Mouse (Mus musculus) hindbrain, embryonic 12.5 days (tissue): ENCODE results near the gene Dab1. TPM values are rescaled to one million over a fixed set of nuclear protein-coding genes. Genes with fewer than 3 reads are reported as not detected.

Experiments used
- ATAC-seq: fragments of 200-750 bp; cut with Nextera tagmentation; 2 replicates; pipeline ENCODE4 v1.8.0; 2017; ENCODE audit warnings: moderate TSS enrichment; ENCODE audit not compliant: low FRiP score
- H3K27ac ChIP-seq: fragments of 300-500 bp; sonication (generic); 2 replicates; pipeline ENCODE4 v1.5.1; 2016; ENCODE audit warnings: mild to moderate bottlenecking
- H3K27me3 ChIP-seq: fragments of 300-500 bp; sonication (generic); 2 replicates; pipeline ENCODE4 v1.6.1; 2016; ENCODE audit warnings: mild to moderate bottlenecking
- H3K36me3 ChIP-seq: fragments of 300-500 bp; sonication (generic); 2 replicates; pipeline ENCODE4 v1.6.1; 2016; ENCODE audit warnings: mild to moderate bottlenecking
- H3K4me1 ChIP-seq: fragments of 300-500 bp; sonication (generic); 2 replicates; pipeline ENCODE4 v1.6.1; 2016
- H3K4me2 ChIP-seq: fragments of 300-500 bp; sonication (generic); replicated peaks from 2 replicates; pipeline ENCODE4 v1.6.1; 2016; ENCODE audit warnings: mild to moderate bottlenecking
- H3K4me3 ChIP-seq: fragments of 300-500 bp; sonication (generic); 2 replicates; pipeline ENCODE4 v1.5.1; 2016; ENCODE audit warnings: mild to moderate bottlenecking
- H3K9ac ChIP-seq: fragments of 300-500 bp; sonication (generic); 2 replicates; pipeline ENCODE4 v1.6.1; 2016; ENCODE audit warnings: mild to moderate bottlenecking, moderate library complexity
- H3K9me3 ChIP-seq: fragments of 300-500 bp; sonication (generic); replicated peaks from 2 replicates; pipeline ENCODE4 v1.6.1; 2016; ENCODE audit warnings: mild to moderate bottlenecking
- WGBS: fragments of 180-500 bp; shearing (Covaris S2); methylation state at CpG from one replicate; pipeline ENCODE4 v1.1.7; 2016; 5-methylcytosine and 5-hydroxymethylcytosine counted together
- polyA plus RNA-seq: library from polyadenylated mRNA; unstranded; fragments of >200 nt; fragmentation: Nextera tagmentation; extraction: Ambion mirVana; gene quantifications from 2 replicates; pipeline ENCODE4 v1.2.1, GENCODE M21; 2016

The Dab1 gene
- polyA plus RNA-seq, result 72.7 and 77.0 TPM in 2 replicates

DNA sequence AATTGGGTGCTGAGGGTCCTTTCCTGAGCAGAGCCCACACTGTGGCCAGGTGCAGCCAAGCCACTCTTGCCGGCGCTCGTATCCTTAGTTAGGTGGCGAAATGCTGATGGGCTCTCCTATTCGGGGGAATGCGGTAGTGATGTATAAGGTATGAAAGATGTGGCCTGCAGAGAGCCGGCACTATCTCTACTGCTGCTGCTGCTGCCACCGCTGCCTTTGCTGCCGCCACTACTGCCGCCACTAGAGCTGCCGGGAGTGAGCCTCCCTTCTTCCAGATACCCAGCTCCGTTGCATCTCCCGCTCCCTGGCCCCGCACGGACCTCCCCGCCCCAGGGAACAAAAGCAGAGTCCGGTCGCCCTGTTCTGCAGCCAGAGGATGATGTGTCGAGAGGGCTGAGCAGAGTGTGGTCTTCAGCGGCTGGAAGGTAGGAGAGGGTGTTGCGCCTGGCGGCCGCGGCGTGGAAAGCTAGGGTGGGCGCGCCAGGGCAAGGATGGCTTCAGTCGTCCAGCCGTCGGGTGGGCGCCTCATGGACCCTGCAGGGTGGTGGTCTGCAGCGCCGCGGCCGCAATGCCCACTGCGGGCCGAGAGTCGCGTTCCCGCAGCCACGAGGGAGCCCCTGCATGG, at the start of gene Dab1:
Gene Dab1 (plus strand): TSS at position 39 of the 625 bp plus-strand sequence.
- ATAC-seq, result peak; percentile 61
- peak within 1 kb of the TSS; percentile 75 for H3K4me2 ChIP-seq
- H3K9me3 ChIP-seq, result no peaks in the 10 kb centered on the region
- peaks cover 50% of the 10 kb centered on the region for H3K27me3 ChIP-seq
- H3K36me3 ChIP-seq, result no peaks in the 10 kb centered on the region
- H3K4me1 ChIP-seq, result peaks cover 18% of the 10 kb centered on the region
- peak within 1 kb of the TSS; percentile 47 for H3K9ac ChIP-seq
- peak within 1 kb of the TSS; percentile 48 for H3K4me3 ChIP-seq
- WGBS, result 1% methylated on average over 39 of the region's 41 CpGs
- H3K27ac ChIP-seq, result peak within 1 kb of the TSS; percentile 49; the same call in 1 of the 2 replicates

DNA sequence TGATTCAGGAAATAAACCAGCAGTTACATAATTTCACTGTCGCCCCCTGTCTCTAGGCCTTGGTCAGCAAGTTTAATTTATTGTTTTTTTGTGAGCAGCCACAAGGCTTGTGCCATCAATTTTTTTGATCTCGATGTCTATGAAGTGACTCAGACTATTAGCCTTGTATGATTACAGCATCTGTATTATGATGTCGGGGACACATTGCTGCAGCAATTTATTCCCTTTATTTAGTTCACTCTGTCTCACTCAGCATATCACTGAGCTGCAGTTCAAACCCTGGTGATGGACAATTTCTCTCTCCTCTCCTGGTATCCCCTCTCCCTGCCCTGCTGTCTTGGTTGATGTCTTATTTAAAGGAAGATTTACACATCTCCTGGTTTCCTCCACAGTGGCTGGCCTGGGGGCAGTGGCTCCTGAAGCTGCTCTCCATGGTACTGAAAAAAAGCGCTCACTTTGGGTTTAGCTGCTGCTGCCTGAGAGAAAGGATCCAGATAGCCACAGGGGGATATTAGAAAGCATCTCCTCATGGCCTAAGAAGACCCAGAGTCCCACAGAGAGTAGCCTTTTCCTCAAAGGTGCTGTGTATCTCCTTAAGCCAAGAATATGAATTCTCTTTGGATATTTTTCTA, 47.3 kb upstream of the Dab1 start:
- no peak overlapping the region for H3K4me2 ChIP-seq
- no peak overlapping the region for H3K27ac ChIP-seq
- no peaks in the 10 kb centered on the region for H3K27me3 ChIP-seq
- 71% methylated on average over 4 of the region's 4 CpGs for WGBS
- H3K4me3 ChIP-seq, result no peak overlapping the region
- H3K4me1 ChIP-seq, result no peaks in the 10 kb centered on the region
- H3K9me3 ChIP-seq, result no peaks in the 10 kb centered on the region
- H3K9ac ChIP-seq, result no peak overlapping the region
- ATAC-seq, result no peak
- no peaks in the 10 kb centered on the region for H3K36me3 ChIP-seq

GRCm38 (mm10) chr4:103575556-103575955, 43.6 kb upstream of the Dab1 start:
- Histone ChIP-seq H3K27me3 (no peaks in the 10 kb centered on the region), H3K9me3 (no peaks in the 10 kb centered on the region), H3K4me2 (no peak overlapping the region), H3K4me1 (no peaks in the 10 kb centered on the region), H3K9ac (no peak overlapping the region), H3K36me3 (no peaks in the 10 kb centered on the region), H3K27ac (no peak overlapping the region), H3K4me3 (no peak overlapping the region)
- 89% methylated on average over 2 of the region's 2 CpGs for WGBS
- ATAC-seq, result no peak

- Histone ChIP-seq H3K9ac (no peak overlapping the region), H3K27me3 (no peaks in the 10 kb centered on the region), H3K27ac (no peak overlapping the region), H3K9me3 (no peaks in the 10 kb centered on the region), H3K4me1 (no peaks in the 10 kb centered on the region), H3K36me3 (no peaks in the 10 kb centered on the region), H3K4me3 (no peak overlapping the region), H3K4me2 (no peak overlapping the region)
- ATAC-seq, result no peak
- WGBS, result 77% methylated on average over 6 of the region's 6 CpGs
Measured at GRCm38 (mm10) chr4:103576305-103576704, 42.9 kb upstream of the Dab1 start.

GRCm38 (mm10) chr4:103577111-103577815, 41.9 kb upstream of the Dab1 start:
- H3K4me2 ChIP-seq, result no peak overlapping the region
- no peaks in the 10 kb centered on the region for H3K27me3 ChIP-seq
- no peaks in the 10 kb centered on the region for H3K36me3 ChIP-seq
- no peak overlapping the region for H3K4me3 ChIP-seq
- no peaks in the 10 kb centered on the region for H3K9me3 ChIP-seq
- no peak overlapping the region for H3K9ac ChIP-seq
- H3K27ac ChIP-seq, result no peak overlapping the region
- no peaks in the 10 kb centered on the region for H3K4me1 ChIP-seq
- ATAC-seq, result no peak
- 85% methylated on average over 4 of the region's 4 CpGs for WGBS

DNA sequence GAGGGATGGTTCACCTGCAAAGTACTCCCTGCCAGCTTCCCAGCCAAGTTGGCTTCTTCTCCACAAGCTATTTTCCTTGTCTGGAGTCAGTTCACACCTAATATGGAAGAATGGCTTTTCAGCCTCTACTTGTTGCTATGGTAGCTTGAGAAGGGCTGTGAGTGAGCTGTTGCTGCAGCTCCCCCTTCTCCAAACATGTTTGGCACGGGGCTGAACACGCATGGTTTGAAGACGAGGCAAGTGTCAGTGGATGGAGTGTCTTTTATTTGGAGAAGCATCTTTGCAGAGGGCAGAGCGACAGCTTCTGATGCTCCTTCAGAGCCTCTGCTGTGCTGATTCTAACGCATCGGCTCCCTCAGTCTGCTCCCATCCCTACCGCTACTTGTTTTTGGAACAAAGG, 41.3 kb upstream of the Dab1 start:
- Histone ChIP-seq H3K36me3 (no peaks in the 10 kb centered on the region), H3K4me1 (no peaks in the 10 kb centered on the region), H3K9me3 (no peaks in the 10 kb centered on the region), H3K27ac (no peak overlapping the region), H3K27me3 (no peaks in the 10 kb centered on the region), H3K4me3 (no peak overlapping the region), H3K4me2 (no peak overlapping the region), H3K9ac (no peak overlapping the region)
- 86% methylated on average over 7 of the region's 7 CpGs for WGBS
- ATAC-seq, result no peak

- Histone ChIP-seq H3K27ac (no peak overlapping the region), H3K9ac (no peak overlapping the region), H3K4me1 (no peaks in the 10 kb centered on the region), H3K9me3 (no peaks in the 10 kb centered on the region), H3K4me2 (no peak overlapping the region), H3K36me3 (no peaks in the 10 kb centered on the region), H3K27me3 (no peaks in the 10 kb centered on the region), H3K4me3 (no peak overlapping the region)
- no peak for ATAC-seq
- WGBS, result 87% methylated on average over 9 of the region's 9 CpGs
Measured at GRCm38 (mm10) chr4:103580021-103580420, 39.1 kb upstream of the Dab1 start.

- no peak for ATAC-seq
- Histone ChIP-seq H3K27me3 (peaks cover 23% of the 10 kb centered on the region), H3K4me1 (peaks cover 6% of the 10 kb centered on the region), H3K9ac (no peak overlapping the region), H3K36me3 (no peaks in the 10 kb centered on the region), H3K4me3 (no peak overlapping the region), H3K4me2 (no peak overlapping the region), H3K9me3 (no peaks in the 10 kb centered on the region), H3K27ac (no peak overlapping the region)
- 83% methylated on average over 3 of the region's 3 CpGs for WGBS
Measured at GRCm38 (mm10) chr4:103615011-103615410, 4.1 kb upstream of the Dab1 start.

GRCm38 (mm10) chr4:103619946-103620371, 800 bp downstream of the Dab1 start:
- WGBS, result 1% methylated on average over 28 of the region's 28 CpGs
- Histone ChIP-seq H3K27ac (peak overlapping the region; percentile 49; the same call in 1 of the 2 replicates), H3K36me3 (no peaks in the 10 kb centered on the region), H3K9me3 (no peaks in the 10 kb centered on the region), H3K27me3 (peaks cover 50% of the 10 kb centered on the region), H3K4me3 (peak overlapping the region; percentile 48), H3K9ac (peak overlapping the region; percentile 47), H3K4me1 (peaks cover 18% of the 10 kb centered on the region), H3K4me2 (peak overlapping the region; percentile 75)
- peak; percentile 56; the same call in 1 of the 2 replicates for ATAC-seq

- Histone ChIP-seq H3K4me1 (peaks cover 18% of the 10 kb centered on the region), H3K9ac (no peak overlapping the region), H3K4me2 (peak overlapping the region; percentile 75), H3K36me3 (no peaks in the 10 kb centered on the region), H3K27ac (no peak overlapping the region), H3K4me3 (peak overlapping the region; percentile 48), H3K27me3 (peaks cover 50% of the 10 kb centered on the region), H3K9me3 (no peaks in the 10 kb centered on the region)
- ATAC-seq, result no peak
- 15% methylated on average over 18 of the region's 18 CpGs for WGBS
Measured at GRCm38 (mm10) chr4:103620590-103621155, 1.5 kb downstream of the Dab1 start.

DNA sequence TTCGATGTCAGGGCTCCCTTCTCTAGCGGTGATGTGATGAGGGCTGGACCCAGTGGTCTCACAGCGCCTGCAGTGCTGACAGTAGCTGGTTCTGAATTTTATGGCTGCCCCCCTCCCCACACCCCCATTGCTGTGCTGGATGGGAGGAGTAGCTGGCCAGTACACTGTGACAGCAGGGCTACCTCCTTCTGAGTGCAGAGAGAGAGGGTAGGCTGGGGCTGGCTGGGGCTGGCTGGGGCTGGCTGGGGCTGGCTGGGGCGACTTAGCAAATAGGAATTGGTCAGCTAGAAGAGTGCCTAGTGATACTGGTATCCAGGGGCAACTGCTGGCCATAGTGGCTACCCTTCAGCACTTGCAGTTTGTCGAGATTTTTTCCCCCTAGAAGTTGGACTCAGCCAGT, 2.4 kb downstream of the Dab1 start:
- WGBS, result 35% methylated on average over 5 of the region's 5 CpGs
- no peak for ATAC-seq
- Histone ChIP-seq H3K9ac (no peak overlapping the region), H3K4me3 (no peak overlapping the region), H3K4me2 (0 out of 2 replicates have a peak overlapping the region, but pooled peaks have one; percentile 75), H3K27ac (no peak overlapping the region), H3K27me3 (peaks cover 50% of the 10 kb centered on the region), H3K36me3 (no peaks in the 10 kb centered on the region), H3K4me1 (peaks cover 18% of the 10 kb centered on the region), H3K9me3 (no peaks in the 10 kb centered on the region)

DNA sequence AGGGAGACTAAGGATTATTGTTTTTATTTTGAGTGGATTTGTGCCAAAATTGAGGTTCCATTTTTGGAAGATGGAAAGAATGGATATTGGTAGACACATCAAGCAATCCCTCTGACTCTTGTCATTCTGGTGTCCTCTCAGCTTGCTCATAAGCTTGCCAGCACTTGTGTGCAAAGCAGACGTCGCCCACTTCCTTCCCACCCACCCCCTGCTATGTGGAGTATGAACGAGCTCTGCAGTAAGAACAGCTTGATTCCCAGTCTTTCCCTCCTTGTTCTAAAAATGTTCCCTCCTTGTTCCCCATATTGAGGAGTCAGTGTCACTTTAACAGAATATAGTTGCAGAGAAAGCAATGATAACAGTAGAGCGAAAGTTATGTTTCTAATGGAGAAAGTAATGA, 11.0 kb downstream of the Dab1 start:
- H3K27ac ChIP-seq, result no peak overlapping the region
- H3K4me3 ChIP-seq, result no peak overlapping the region
- H3K27me3 ChIP-seq, result no peaks in the 10 kb centered on the region
- H3K9ac ChIP-seq, result no peak overlapping the region
- H3K4me2 ChIP-seq, result no peak overlapping the region
- H3K36me3 ChIP-seq, result no peaks in the 10 kb centered on the region
- H3K4me1 ChIP-seq, result peaks cover 2% of the 10 kb centered on the region; the same call in 1 of the 2 replicates
- ATAC-seq, result no peak
- H3K9me3 ChIP-seq, result no peaks in the 10 kb centered on the region
- 79% methylated on average over 4 of the region's 4 CpGs for WGBS
